Mouse (Mus musculus) left cerebral cortex, postnatal 36 days (tissue): Measurements from ENCODE around the gene Amdhd2. TPM values are rescaled to one million over a fixed set of nuclear protein-coding genes. Genes with fewer than 3 reads are reported as not detected.
"Not testable (repeated sequence)": the region's sequence is repeated elsewhere in the genome, so short reads cannot be mapped to it uniquely, and the experiment has no call there.

Experiments
- DNase-seq, 2 experiments: peaks; one replicate each; pipeline ENCODE4 v3.0.0; 2021 to 2022; ENCODE audit warnings: low spot score in 2 of 2, mixed read lengths in 1 of 2
- intact Hi-C: fragments of 180-260 bp; cut with DNase I; formaldehyde crosslinking; loops from one replicate; pipeline ENCODE4 v1.15.1; 2025
- total RNA-seq, 2 experiments: library from RNA; stranded (reverse); gene quantifications; 2 replicates each; pipeline ENCODE4 v1.2.3; 2021

The Amdhd2 gene
- total RNA-seq, 2 experiments from 2014 or later = 29.1 to 29.5 TPM

DNA sequence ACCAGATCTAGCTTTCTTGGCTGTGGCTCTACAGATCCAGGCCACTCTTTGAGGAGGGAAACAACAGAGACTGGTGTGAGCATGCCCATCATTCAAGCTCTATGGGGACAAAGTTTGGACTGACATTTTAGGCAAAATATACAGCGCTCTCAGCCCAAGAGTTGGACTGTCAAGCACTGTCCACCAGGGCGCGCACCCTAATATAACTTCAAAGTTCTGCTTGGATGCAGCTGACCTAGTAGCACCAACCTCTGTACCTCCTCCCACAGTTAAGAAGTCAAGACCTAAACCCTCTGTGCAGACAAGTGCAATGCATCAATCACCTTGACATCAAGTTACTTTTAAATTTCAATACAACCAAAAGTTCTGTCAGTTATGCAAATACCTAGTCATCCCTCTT lies 32.0 kb downstream of the Amdhd2 start:
- intact Hi-C loops = no loop called here
- DNase-seq = no peak

DNA sequence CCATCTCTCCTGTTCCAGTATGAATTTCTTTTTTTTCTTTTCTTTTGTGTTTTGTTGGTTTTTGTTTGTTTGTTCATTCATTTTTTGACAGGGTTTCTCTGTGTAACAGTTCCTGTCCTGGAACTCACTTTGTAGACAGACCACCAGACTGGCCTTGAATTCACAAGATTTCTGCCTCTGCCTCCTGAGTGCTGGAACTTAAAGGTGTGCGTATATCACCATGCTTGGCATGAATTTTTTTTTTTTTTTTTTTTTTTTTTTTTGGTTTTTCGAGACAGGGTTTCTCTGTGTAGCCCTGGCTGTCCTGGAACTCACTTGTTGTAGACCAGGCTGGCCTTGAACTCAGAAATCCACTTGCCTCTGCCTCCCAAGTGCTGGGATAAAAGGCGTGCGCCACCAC lies 34.3 kb downstream of the Amdhd2 start:
- DNase-seq, intact Hi-C loops: not testable (repeated sequence)

DNA sequence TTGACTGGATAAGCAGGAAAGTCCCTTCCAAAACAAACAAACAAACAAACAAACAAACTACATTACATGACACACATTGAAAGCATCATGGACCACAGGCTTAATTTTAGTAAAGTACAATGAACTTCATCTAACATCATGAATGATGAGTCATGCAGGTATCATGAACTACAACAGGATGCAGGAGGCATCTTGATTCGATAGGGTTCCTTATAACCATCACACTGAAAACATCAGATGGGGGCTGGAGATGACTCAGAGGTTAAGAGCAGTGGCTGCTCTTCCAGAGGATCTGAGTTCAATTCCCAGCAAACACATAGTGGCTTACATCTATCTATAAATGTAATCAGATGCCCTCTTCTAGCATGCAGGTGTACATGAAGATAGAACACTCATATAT lies 36.0 kb downstream of the Amdhd2 start:
- DNase-seq = no peak
- intact Hi-C loops = no loop called here

DNA sequence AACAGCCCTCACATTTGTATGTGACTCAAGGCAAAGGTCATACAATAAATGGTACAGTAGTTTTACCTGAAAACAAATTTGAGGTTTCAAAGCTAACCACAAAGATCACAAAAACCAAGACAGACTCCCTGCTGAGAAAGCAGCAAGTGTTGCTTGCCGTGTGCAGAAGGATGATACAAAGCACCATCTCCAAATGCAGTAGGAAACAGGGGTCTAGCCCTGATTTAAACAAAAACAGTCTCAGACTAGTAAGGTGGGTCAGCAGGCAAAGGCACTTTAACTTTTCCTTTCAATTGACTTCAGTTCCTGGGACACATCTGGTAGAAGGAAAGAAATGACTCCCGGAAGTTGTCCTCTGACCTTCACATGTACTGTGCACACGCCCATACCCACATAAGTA lies 36.8 kb downstream of the Amdhd2 start:
- DNase-seq = no peak
- intact Hi-C loops = no loop called here

DNA sequence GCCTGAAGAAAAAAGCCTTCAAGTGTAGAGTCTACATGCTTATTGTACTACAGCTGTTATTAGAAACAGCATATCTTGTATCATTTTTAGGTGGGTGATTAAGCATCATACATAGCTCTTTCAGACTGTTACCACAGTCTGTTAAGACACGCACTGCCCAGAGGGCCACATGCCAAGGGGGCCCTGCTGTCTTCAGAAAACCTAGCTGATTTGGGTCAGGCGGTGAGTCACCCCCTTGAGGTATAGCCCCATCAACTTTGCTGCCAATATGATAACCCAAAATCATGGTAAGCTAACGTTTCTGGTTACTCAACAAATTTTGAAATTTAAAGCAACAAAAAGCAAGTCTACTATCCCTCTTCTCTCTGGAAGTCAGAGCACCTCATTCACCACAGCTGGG lies 44.1 kb downstream of the Amdhd2 start:
- intact Hi-C loops = no loop called here
- no peak for DNase-seq

DNA sequence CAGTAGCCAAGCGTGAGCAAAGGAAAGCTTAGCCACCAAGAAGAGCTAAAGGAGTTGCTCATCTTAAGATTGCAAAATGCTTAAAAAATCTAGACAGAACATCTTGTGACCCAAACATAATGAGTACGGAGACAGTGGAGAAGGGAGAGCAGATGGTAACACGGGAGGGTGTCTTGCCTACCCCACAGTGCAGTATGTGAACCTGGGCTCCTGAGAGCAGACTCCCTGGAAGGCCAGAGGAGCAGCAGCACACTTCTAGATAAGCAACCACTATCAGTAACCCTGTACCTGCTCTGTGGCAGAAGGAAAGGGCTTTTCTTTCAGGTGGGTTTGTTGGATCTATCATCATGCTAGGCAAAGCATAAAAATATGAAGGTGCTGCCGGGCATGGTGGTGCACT lies 50.5 kb downstream of the Amdhd2 start:
- DNase-seq = peak in 1 of 2 experiments; percentile 12
- intact Hi-C loops = no loop called here

DNA sequence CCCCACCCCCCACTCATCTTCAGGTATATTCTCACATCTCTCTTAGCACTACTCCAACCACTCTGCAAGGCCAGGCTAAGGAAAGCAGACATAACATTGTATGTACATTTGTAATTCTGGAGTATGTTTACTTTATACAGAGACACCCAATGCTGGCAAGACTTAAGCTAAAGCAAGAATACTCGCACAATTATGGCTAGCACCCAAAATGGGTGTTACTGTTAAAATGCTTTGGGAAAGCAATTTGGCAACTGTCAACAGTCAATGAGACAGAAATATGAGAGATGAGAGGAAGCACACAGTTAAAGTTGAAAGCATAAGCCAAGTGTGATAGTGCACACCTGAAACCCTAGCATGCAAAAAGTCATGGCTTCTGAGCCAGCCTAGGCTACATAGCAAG lies 52.3 kb downstream of the Amdhd2 start:
- intact Hi-C loops = no loop called here
- no peak for DNase-seq

DNA sequence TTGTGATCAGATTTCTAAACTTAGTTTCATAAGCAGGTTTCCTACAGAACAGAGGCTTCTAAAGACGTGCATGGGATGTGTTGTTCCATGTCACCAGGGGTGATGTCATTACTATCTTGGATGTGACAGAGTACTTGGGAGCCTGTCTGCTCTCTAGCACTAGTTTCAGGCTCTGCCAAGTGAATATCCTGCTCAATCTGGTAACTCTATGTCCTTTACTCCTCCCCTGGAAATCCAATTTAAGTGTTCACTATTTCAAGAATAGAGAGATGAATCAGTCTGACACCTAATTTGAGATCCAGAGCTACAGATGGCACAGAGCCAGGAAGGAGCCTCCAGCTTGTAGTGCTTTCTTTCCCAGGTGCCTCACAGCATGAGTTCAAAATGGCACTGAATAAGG lies 54.7 kb downstream of the Amdhd2 start:
- intact Hi-C loops = no loop called here
- peak; percentile 21 to 38 for DNase-seq

Other genes with a start within 250 kb of the Amdhd2 start
- gene Dcpp3, start 246.3 kb downstream of the Amdhd2 start, total RNA-seq = not detected
- gene Sbp, start 222.1 kb downstream of the Amdhd2 start, total RNA-seq = not detected
- not detected for gene Sbpl, start 208.5 kb downstream of the Amdhd2 start, total RNA-seq
- gene Prss30, start 183.2 kb downstream of the Amdhd2 start, total RNA-seq = under 1 TPM; 0.20 to 0.68 TPM
- 1 to 10 TPM; 1.2 to 1.8 TPM for gene Prss22, start 165.7 kb downstream of the Amdhd2 start, total RNA-seq
- not detected for gene Prss27, start 125.6 kb downstream of the Amdhd2 start, total RNA-seq
- gene Kctd5, start 90.3 kb downstream of the Amdhd2 start, total RNA-seq = 10 to 100 TPM; 23.6 to 24.8 TPM
- gene Pdpk1, start 12.8 kb downstream of the Amdhd2 start, total RNA-seq = 100 to 1,000 TPM; 107 to 110 TPM
- 1,000 to 10,000 TPM; 1,241 to 1,448 TPM for gene Atp6v0c, start 5.9 kb upstream of the Amdhd2 start, total RNA-seq
- 10 to 100 TPM; 64.4 to 65.5 TPM for gene Tbc1d24, start 41.8 kb upstream of the Amdhd2 start, total RNA-seq
- gene Ntn3, start 45.8 kb upstream of the Amdhd2 start, total RNA-seq = 10 to 100 TPM; 10.0 to 10.4 TPM
- gene Tedc2, start 57.1 kb upstream of the Amdhd2 start, total RNA-seq = 10 to 100 TPM in 1 of 2 experiments, 1 to 10 TPM in 1; 9.4 to 14.2 TPM
- gene Ccnf, start 87.7 kb upstream of the Amdhd2 start, total RNA-seq = 1 to 10 TPM; 4.9 to 5.4 TPM
- gene Abca17, start 187.3 kb upstream of the Amdhd2 start, total RNA-seq = 1 to 10 TPM in 1 of 2 experiments, under 1 TPM in 1; 0.72 to 1.1 TPM
- gene Abca3, start 188.2 kb upstream of the Amdhd2 start, total RNA-seq = 10 to 100 TPM; 79.2 to 79.9 TPM